Mouse (Mus musculus) E14TG2a.4 (cell line): ENCODE measurements around the gene Rfc4.

Experiments
- H3K27me3 ChIP-seq: 2 replicates; pipeline ENCODE4 v1.6.1; 2014; ENCODE audit warnings: low read length, control low read depth; ENCODE audit not compliant: insufficient read depth
- H3K36me3 ChIP-seq: 2 replicates; pipeline ENCODE4 v1.6.1; 2014; ENCODE audit warnings: low read length, control low read depth; ENCODE audit not compliant: insufficient read depth
- H3K4me1 ChIP-seq: replicated peaks from 2 replicates; pipeline ENCODE4 v1.6.1; 2014; ENCODE audit warnings: low read depth, low read length, control low read depth
- H3K4me3 ChIP-seq: replicated peaks from 2 replicates; pipeline ENCODE4 v1.5.1; 2014; ENCODE audit warnings: mild to moderate bottlenecking, low read length
- H3K9me3 ChIP-seq: 2 replicates; pipeline ENCODE4 v1.6.1; 2014; ENCODE audit warnings: low read length, control low read depth
- CTCF ChIP-seq: conservative IDR thresholded peaks from 2 replicates; pipeline ENCODE4 v1.5.1; 2014; ENCODE audit warnings: low read length
- NANOG ChIP-seq: IDR thresholded peaks from 2 replicates; pipeline ENCODE4 v1.6.1; 2014; ENCODE audit warnings: borderline replicate concordance, low read length, mixed read lengths
- POU5F1 ChIP-seq: IDR thresholded peaks from 2 replicates; pipeline ENCODE4 v1.6.1; 2014; ENCODE audit warnings: low read length, borderline replicate concordance

The Rfc4 gene

GRCm38 (mm10) chr16:23127673-23128375 lies at the start of gene Rfc4:
Gene Rfc4, minus strand, starts transcription at chr16:23127737.
- peaks cover 27% of the 10 kb centered on the region for H3K4me1 ChIP-seq

DNA sequence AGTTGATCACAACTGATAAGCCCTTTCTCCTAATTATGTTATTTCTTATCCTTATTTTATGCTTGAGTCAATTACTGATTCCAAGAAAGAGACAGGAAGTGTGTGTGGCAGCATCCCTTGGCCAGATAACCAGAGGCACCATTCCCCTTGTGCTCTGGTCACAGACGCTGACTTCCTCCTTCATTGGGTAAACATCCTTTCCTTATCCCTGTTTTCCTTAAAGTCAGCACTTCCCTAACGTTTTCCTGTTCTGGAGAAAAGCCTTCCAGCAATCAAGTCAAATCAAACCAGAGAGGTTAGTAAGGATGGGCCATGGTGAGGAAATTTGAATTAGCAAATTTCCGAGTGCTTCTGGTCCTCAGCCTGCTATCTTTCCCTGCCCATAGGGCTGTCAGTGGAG lies 48.4 kb upstream of the Rfc4 start:
- Histone ChIP-seq H3K4me3 (no peak overlapping the region), H3K27me3 (peaks cover 20% of the 10 kb centered on the region), H3K36me3 (no peaks in the 10 kb centered on the region), H3K9me3 (no peaks in the 10 kb centered on the region), H3K4me1 (peaks cover 4% of the 10 kb centered on the region; the same call in 1 of the 2 replicates)
- TF ChIP-seq NANOG (no peak), POU5F1 (no peak), CTCF (no peak)

More at GRCm38 (mm10) chr16:23127673-23128375, at the start of gene Rfc4:
- Histone ChIP-seq H3K27me3 (no peaks in the 10 kb centered on the region), H3K4me3 (peak within 1 kb of the TSS; percentile 95), H3K36me3 (peaks cover 36% of the 10 kb centered on the region), H3K9me3 (no peaks in the 10 kb centered on the region)
- TF ChIP-seq POU5F1 (no peak), CTCF (peak; percentile 40)

- TF ChIP-seq CTCF (no peak), NANOG (no peak), POU5F1 (no peak)
- Histone ChIP-seq H3K9me3 (no peaks in the 10 kb centered on the region), H3K4me1 (peaks cover 4% of the 10 kb centered on the region; the same call in 1 of the 2 replicates), H3K27me3 (peaks cover 15% of the 10 kb centered on the region), H3K36me3 (no peaks in the 10 kb centered on the region), H3K4me3 (no peak overlapping the region)
Observed at GRCm38 (mm10) chr16:23174855-23175254, 47.3 kb upstream of the Rfc4 start.

DNA sequence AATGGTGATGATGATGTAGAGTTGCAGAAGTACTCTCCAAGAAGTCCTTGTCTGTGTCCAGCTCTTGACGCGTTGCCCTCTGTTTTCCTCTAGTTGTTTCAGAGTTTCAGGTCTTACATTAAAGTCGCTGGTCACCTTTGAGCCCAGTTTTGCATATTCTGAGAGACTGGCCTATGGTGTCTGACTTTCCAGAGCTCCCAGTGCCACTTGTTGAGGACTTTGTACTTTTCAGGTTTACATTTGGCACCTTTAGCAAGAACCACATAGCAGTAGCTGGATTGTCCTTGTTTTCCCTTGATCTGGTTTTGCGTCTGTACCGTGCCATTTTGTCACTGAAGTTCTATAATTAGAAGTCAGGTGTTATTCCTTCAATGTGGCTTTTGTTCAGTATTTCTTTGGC lies 46.4 kb upstream of the Rfc4 start:
- no peak for TF ChIP-seq POU5F1
- H3K27me3 ChIP-seq = peaks cover 11% of the 10 kb centered on the region

DNA sequence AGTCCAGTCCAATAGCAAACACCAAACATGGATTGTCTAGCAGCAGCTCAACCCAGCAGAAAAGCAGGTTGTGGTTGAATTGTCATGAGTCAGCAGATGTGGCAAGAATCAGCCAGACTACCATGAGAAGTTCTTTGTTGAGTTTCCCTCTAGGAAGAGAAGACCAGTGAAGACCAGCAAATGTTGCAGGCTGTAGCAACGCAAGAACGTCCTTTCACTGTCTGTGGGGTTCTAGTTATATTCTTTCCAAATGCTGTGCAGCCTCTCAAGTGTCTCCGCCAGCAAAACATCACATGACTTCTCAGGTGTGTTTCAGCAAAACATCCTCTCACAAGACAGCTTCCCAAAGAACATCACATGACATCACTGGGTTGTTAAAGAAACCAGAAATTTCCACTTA lies 43.3 kb upstream of the Rfc4 start:
- Histone ChIP-seq H3K4me1 (no peaks in the 10 kb centered on the region), H3K36me3 (no peaks in the 10 kb centered on the region), H3K4me3 (no peak overlapping the region), H3K27me3 (no peaks in the 10 kb centered on the region), H3K9me3 (no peaks in the 10 kb centered on the region)
- TF ChIP-seq CTCF (no peak), POU5F1 (no peak), NANOG (no peak)

More for the DNA sequence above, 46.4 kb upstream of the Rfc4 start:
- no peaks in the 10 kb centered on the region for H3K36me3 ChIP-seq
- no peaks in the 10 kb centered on the region for H3K9me3 ChIP-seq
- H3K4me3 ChIP-seq = no peak overlapping the region
- H3K4me1 ChIP-seq = no peaks in the 10 kb centered on the region

DNA sequence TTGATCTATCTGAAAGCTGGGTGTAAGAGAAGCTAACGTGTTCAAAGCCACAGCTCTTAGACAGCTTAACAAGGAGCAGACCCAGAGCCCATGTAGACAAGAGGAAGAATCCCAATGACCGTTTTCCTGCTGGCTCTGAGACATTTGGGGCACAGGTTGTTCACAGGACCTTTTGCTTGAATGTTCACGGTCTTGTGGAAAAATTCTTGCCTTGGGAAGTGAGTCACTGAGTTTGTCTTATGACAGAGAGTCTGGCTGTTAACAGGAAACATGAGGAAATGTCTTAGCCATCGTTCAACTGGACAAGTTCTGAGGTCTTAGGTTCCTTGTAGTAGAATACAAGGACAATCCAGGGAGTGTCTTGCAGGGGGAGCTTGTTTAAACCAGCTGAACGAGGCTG lies 39.5 kb upstream of the Rfc4 start:
- H3K27me3 ChIP-seq = no peaks in the 10 kb centered on the region
- H3K9me3 ChIP-seq = no peaks in the 10 kb centered on the region
- peaks cover 22% of the 10 kb centered on the region for H3K4me1 ChIP-seq
- TF ChIP-seq POU5F1 (no peak), CTCF (no peak), NANOG (no peak)
- H3K36me3 ChIP-seq = no peaks in the 10 kb centered on the region
- H3K4me3 ChIP-seq = no peak overlapping the region

DNA sequence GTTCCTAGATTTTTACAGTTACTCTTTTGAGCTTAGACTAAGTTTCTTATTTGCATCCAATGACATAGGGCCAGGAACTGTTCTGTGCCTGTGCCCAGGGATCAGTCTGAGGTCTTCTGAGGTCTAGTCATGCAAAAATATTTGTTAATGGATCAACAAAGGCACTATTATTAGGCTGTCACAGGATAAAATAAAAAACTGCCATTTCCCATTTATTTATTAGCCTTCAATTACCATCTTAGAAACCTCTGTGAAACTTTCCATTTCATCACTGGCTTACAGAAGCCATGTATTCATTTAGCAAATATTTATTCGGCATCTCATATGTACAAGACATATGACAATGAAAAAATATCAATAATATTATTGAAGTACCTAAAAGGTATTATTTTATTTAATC lies 39.1 kb upstream of the Rfc4 start:
- Histone ChIP-seq H3K9me3 (no peaks in the 10 kb centered on the region), H3K36me3 (no peaks in the 10 kb centered on the region), H3K4me1 (peaks cover 24% of the 10 kb centered on the region), H3K4me3 (no peak overlapping the region), H3K27me3 (no peaks in the 10 kb centered on the region; the same call in 1 of the 2 replicates)
- TF ChIP-seq NANOG (no peak), CTCF (no peak), POU5F1 (no peak)

GRCm38 (mm10) chr16:23165441-23165840 lies 37.9 kb upstream of the Rfc4 start:
- TF ChIP-seq POU5F1 = no peak
- TF ChIP-seq NANOG = no peak
- TF ChIP-seq CTCF = no peak
- Histone ChIP-seq H3K4me3 (peak overlapping the region; percentile 59), H3K9me3 (no peaks in the 10 kb centered on the region), H3K36me3 (no peaks in the 10 kb centered on the region), H3K4me1 (peaks cover 28% of the 10 kb centered on the region), H3K27me3 (no peaks in the 10 kb centered on the region; the same call in 1 of the 2 replicates)

GRCm38 (mm10) chr16:23164443-23164842 lies 36.9 kb upstream of the Rfc4 start:
- H3K4me1 ChIP-seq = peaks cover 28% of the 10 kb centered on the region
- peak overlapping the region; percentile 59 for H3K4me3 ChIP-seq
- no peaks in the 10 kb centered on the region for H3K9me3 ChIP-seq
- TF ChIP-seq POU5F1 (no peak), CTCF (no peak), NANOG (no peak)
- no peaks in the 10 kb centered on the region for H3K36me3 ChIP-seq
- no peaks in the 10 kb centered on the region; the same call in 1 of the 2 replicates for H3K27me3 ChIP-seq
